Mouse (Mus musculus): Measurements from ENCODE around the gene Atp8a1. TPM values are rescaled to one million over a fixed set of nuclear protein-coding genes. Genes with fewer than 3 reads are reported as not detected.

Atp8a1 gene
- 100 to 1,000 TPM; 178 to 180 TPM for total RNA-seq (2023)

DNA sequence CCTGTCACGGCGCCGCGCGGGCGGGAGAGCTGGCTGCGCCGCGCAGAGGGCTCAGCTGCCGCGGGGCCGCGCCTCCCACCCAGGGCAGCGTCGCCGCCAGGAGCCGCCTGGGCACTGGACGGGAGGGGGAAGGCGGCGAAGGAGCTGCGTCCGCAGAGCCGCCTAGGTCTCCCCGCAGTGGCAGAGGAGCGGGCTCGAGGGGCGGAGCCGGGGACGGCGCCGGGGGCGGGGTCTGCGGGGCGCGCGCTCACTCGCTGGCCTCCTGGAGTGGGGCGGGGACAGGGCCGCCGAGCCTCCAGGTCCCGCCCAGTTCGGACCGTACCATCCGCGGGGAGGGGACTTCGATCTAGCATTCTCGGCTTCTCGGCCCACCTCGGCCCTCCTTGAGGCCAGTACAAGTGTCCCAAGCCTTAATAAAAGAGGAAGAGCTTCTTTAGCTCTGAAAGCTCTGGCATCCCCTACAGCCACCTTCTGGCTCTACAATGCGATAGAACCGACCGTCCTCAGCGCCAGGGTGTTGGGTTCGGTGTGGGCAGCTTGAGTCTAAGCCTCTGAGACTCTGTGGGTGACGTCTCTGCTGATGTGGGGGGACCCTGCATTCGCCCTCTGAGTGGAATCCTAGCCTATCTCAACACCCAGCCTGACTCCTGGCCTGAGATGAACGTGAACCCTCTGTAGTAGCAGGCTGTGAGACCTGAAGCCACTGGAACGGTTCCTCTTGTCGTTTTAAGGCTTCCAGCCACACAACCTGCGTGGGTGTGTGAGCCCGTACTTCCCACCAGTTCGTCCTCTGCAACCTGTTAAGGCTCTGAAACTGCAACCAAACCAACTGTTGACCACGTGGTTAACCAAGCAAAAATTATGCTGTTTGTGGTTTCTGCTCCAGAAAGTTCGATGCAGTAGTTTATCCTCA is at the start of gene Atp8a1:
Gene Atp8a1, minus strand, starts transcription at position 182 of the 913 bp plus-strand sequence.

DNA sequence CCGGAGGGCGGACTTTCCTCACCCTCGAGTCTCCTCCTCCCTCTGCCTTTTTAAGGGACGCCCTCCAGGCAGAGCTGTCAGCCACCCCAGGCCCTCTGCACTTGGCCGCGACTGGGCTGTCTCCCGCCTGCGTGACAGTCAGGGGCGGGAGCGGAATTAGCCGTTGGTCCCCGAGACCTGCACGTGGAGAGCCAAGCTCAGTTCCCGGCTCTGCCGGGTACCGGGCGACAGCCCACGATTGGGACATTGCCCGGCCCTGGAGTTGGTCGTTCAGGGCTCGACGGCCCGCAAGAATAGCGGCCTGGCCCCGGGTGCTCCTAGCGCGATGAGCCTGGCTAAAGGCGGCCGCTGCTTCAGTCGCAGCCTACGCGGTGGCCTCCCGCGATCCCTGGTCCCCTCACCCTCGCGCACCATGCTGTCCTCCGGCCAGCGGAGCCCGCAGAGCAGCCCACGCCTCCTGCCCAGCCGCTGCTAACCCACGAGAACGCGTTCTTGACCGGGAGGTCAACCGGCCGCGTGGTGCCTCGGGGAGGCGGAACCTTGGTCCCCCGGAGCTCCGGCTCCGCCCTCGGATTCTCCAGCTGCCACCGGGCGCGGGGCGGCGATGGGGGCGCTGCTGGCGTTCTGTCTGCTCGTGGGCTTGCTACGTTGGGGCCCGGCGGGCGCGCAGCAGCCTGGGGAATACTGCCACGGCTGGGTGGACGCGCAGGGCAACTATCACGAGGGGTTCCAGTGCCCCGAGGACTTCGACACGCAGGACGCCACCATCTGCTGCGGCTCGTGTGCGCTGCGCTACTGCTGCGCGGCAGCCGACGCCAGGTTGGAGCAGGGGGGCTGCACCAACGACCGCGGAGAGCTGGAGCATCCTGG is 239.2 kb downstream of the Atp8a1 start, which contains the start of gene Shisa3:
Gene Shisa3, plus strand, starts transcription at position 79 of the 870 bp plus-strand sequence.

Other genes starting within 250 kb of the Atp8a1 start
- not detected for gene Shisa3, start 239.6 kb downstream of the Atp8a1 start, total RNA-seq (2023)
- gene Gm5108, start 94.2 kb upstream of the Atp8a1 start, total RNA-seq (2023), result not detected
- gene Gm21905, start 99.0 kb upstream of the Atp8a1 start, total RNA-seq (2023), result not detected
- not detected for gene Grxcr1, start 184.4 kb upstream of the Atp8a1 start, total RNA-seq (2023)